Mouse (Mus musculus): ENCODE data around the gene Erich4.

DNA sequence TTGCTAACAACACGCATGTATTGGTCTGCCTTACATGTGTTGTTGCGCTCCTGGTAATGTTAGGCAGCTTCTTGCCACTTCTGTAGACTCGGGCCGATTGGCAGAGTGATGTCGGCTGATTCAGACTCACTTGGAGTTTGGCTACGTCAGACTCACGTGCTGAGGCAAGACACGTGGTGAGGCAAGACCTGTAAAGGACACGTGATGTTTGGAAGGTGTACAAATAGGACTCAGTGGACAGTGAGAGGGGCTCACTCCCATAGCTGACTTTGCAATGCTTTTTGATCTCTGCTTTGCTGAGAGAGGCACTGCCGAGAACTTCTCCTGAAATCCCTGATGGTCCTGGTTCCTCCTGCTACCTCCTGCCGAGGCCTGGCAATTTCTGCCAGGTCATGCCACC, 15.0 kb downstream of the Erich4 start:
- TF ChIP-seq CTCF (IDR thresholded peaks at IDR 0.05; ENCODE audit: low read depth) (no peak), EP300 (IDR thresholded peaks at IDR 0.05; ENCODE audit: low read depth) (no peak)

All from heart, postnatal 0 days (tissue).